Mouse (Mus musculus) embryonic facial prominence, embryonic 10.5 days (tissue): ENCODE results near the gene Dsp. TPM values are rescaled to one million over a fixed set of nuclear protein-coding genes. Genes with fewer than 3 reads are reported as not detected.

ENCODE experiments used
- DNase-seq: peaks from one replicate; pipeline ENCODE4 v3.0.0-alpha.2; 2017; ENCODE audit warnings: low spot score
- H3K27ac ChIP-seq: fragments of 300-500 bp; sonication (generic); replicated peaks from 2 replicates; pipeline ENCODE4 v1.5.1; 2016; ENCODE audit warnings: mild to moderate bottlenecking
- H3K27me3 ChIP-seq: fragments of 300-500 bp; sonication (generic); replicated peaks from 2 replicates; pipeline ENCODE4 v1.6.1; 2016; ENCODE audit warnings: low read depth, mild to moderate bottlenecking; ENCODE audit not compliant: poor library complexity, severe bottlenecking
- H3K36me3 ChIP-seq: fragments of 300-500 bp; sonication (generic); replicated peaks from 2 replicates; pipeline ENCODE4 v1.6.1; 2016; ENCODE audit warnings: mild to moderate bottlenecking, moderate library complexity
- H3K4me1 ChIP-seq: fragments of 300-500 bp; sonication (generic); 2 replicates; pipeline ENCODE4 v1.6.1; 2016
- H3K4me3 ChIP-seq: fragments of 300-500 bp; sonication (generic); 2 replicates; pipeline ENCODE4 v1.5.1; 2016; ENCODE audit warnings: mild to moderate bottlenecking, moderate library complexity
- H3K9me3 ChIP-seq: fragments of 300-500 bp; sonication (generic); 2 replicates; pipeline ENCODE4 v1.6.1; 2016; ENCODE audit warnings: mild to moderate bottlenecking
- WGBS: fragments of 180-500 bp; shearing (Covaris S2); methylation state at CpG from one replicate; pipeline ENCODE4 v1.1.7; 2016; 5-methylcytosine and 5-hydroxymethylcytosine counted together
- polyA plus RNA-seq: library from polyadenylated mRNA; unstranded; fragments of >200 nt; fragmentation: Nextera tagmentation; extraction: Ambion mirVana; gene quantifications from 2 replicates; pipeline ENCODE4 v1.2.1, GENCODE M21; 2016

The Dsp gene
- polyA plus RNA-seq, 1 experiment from 2014 or later, result 3.6 TPM

GRCm38 (mm10) chr13:38148348-38148747 is 2.7 kb upstream of the Dsp start:
- H3K4me1 ChIP-seq, result peaks cover 32% of the 10 kb centered on the region
- no peaks in the 10 kb centered on the region for H3K9me3 ChIP-seq
- DNase-seq, result no peak
- no peak overlapping the region for H3K4me3 ChIP-seq
- WGBS, result 51% methylated on average over 3 of the region's 3 CpGs
- no peaks in the 10 kb centered on the region for H3K36me3 ChIP-seq
- H3K27me3 ChIP-seq, result peaks cover 86% of the 10 kb centered on the region
- no peak overlapping the region for H3K27ac ChIP-seq

GRCm38 (mm10) chr13:38151671-38152428 is 756 bp downstream of the Dsp start:
- Histone ChIP-seq H3K27ac (peak overlapping the region; percentile 78), H3K4me1 (peaks cover 30% of the 10 kb centered on the region), H3K36me3 (no peaks in the 10 kb centered on the region), H3K4me3 (peak overlapping the region; percentile 61), H3K9me3 (no peaks in the 10 kb centered on the region), H3K27me3 (peaks cover 82% of the 10 kb centered on the region)
- WGBS, result under 1% methylated on average over 49 of the region's 49 CpGs
- peak; percentile 67 for DNase-seq

- peak overlapping the region; percentile 61 for H3K4me3 ChIP-seq
- DNase-seq, result peak; percentile 73
- H3K27me3 ChIP-seq, result peaks cover 83% of the 10 kb centered on the region
- no peaks in the 10 kb centered on the region for H3K9me3 ChIP-seq
- H3K27ac ChIP-seq, result peak overlapping the region; percentile 78
- H3K36me3 ChIP-seq, result no peaks in the 10 kb centered on the region
- WGBS, result under 1% methylated on average over 31 of the region's 31 CpGs
- peaks cover 30% of the 10 kb centered on the region for H3K4me1 ChIP-seq
Observed at GRCm38 (mm10) chr13:38152429-38153035, 1.4 kb downstream of the Dsp start.

- 1% methylated on average over 2 of the region's 2 CpGs for WGBS
- no peaks in the 10 kb centered on the region for H3K36me3 ChIP-seq
- H3K4me1 ChIP-seq, result peaks cover 38% of the 10 kb centered on the region
- no peak overlapping the region for H3K4me3 ChIP-seq
- H3K27ac ChIP-seq, result no peak overlapping the region
- peaks cover 75% of the 10 kb centered on the region for H3K27me3 ChIP-seq
- peak; percentile 57 for DNase-seq
- no peaks in the 10 kb centered on the region for H3K9me3 ChIP-seq
Observed at GRCm38 (mm10) chr13:38155523-38155922, 4.4 kb downstream of the Dsp start.

DNA sequence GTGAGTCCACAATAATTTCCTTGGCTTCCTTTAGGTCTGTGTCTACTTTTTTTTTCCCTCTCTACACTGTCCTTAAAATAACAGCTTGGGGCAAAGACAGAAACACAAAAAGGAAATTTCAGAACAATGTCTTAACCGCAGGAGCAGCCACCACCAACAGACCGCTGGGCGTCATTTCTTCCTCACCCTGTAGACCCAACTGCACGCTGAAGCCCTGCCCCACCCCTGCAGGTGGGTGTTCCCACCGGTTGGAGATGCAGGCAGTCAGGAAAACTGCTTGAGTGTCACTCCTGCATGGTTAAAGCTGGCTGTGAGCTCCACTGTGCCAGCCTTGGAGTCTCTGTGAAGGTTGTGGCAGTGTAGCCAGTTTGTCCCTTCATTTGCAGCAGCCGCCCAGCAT is 6.5 kb downstream of the Dsp start:
- DNase-seq, result no peak
- H3K27me3 ChIP-seq, result peaks cover 54% of the 10 kb centered on the region
- no peak overlapping the region for H3K4me3 ChIP-seq
- WGBS, result 17% methylated on average over 6 of the region's 6 CpGs
- no peaks in the 10 kb centered on the region for H3K9me3 ChIP-seq
- H3K36me3 ChIP-seq, result no peaks in the 10 kb centered on the region
- H3K27ac ChIP-seq, result no peak overlapping the region
- H3K4me1 ChIP-seq, result peaks cover 19% of the 10 kb centered on the region

DNA sequence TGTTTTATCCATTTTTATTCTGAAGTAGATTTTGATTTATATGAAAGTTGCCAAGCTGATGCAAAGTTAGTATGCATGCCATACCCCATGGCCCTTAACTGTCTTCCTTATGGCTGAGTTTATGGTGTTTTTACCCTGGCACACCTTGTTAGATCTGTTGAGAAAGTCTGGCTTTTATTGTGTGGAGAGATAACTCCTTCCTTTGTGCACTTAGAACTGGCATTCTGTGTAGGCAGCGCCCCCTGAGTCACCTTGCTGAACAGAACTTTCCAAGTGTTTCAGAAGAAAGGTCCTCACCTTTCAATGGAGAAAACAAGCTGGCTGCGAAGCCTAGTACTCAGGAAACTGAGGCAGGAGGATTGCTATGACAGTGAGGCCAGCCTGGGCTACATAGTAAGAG is 10.9 kb downstream of the Dsp start:
- Histone ChIP-seq H3K27me3 (peaks cover 23% of the 10 kb centered on the region), H3K27ac (no peak overlapping the region), H3K4me1 (peaks cover 8% of the 10 kb centered on the region; the same call in 1 of the 2 replicates), H3K36me3 (no peaks in the 10 kb centered on the region), H3K4me3 (no peak overlapping the region), H3K9me3 (no peaks in the 10 kb centered on the region)
- no peak for DNase-seq
- WGBS, result 77% methylated on average over 2 of the region's 2 CpGs

GRCm38 (mm10) chr13:38162668-38163067 is 11.6 kb downstream of the Dsp start:
- Histone ChIP-seq H3K27ac (no peak overlapping the region), H3K27me3 (peaks cover 18% of the 10 kb centered on the region), H3K9me3 (no peaks in the 10 kb centered on the region), H3K36me3 (no peaks in the 10 kb centered on the region), H3K4me1 (peaks cover 7% of the 10 kb centered on the region; the same call in 1 of the 2 replicates), H3K4me3 (no peak overlapping the region)
- no peak for DNase-seq
- WGBS, result 56% methylated on average over 11 of the region's 11 CpGs

GRCm38 (mm10) chr13:38164932-38165331 is 13.8 kb downstream of the Dsp start:
- WGBS, result 88% methylated on average over 11 of the region's 11 CpGs
- H3K36me3 ChIP-seq, result no peaks in the 10 kb centered on the region
- DNase-seq, result no peak
- H3K27me3 ChIP-seq, result no peaks in the 10 kb centered on the region
- H3K27ac ChIP-seq, result no peak overlapping the region
- no peaks in the 10 kb centered on the region for H3K9me3 ChIP-seq
- no peaks in the 10 kb centered on the region; the same call in 1 of the 2 replicates for H3K4me1 ChIP-seq
- no peak overlapping the region for H3K4me3 ChIP-seq

DNA sequence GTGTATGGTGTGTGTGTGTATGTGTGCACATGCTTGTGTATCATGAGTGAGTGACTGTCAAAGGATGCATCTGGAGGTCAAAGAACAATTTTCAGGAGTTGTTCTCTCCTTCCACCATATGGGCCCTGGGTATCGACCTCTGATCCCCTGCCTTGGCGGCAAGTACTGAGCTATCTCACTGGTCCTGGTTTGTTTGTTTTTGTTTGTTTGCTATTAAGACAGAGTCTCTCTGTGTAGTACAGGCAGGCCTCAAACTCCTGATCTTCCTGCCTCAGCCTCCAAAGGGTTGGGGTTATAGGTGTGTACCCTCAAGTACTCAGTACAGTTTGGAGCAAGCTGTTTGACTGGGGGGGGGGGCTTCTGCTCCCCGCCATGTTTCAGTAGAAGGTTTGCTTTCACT is 16.0 kb downstream of the Dsp start:
- Histone ChIP-seq H3K27ac (no peak overlapping the region), H3K9me3 (no peaks in the 10 kb centered on the region), H3K4me3 (no peak overlapping the region), H3K27me3 (no peaks in the 10 kb centered on the region), H3K4me1 (peaks cover 6% of the 10 kb centered on the region), H3K36me3 (no peaks in the 10 kb centered on the region)
- 83% methylated on average over 3 of the region's 3 CpGs for WGBS
- DNase-seq, result no peak

DNA sequence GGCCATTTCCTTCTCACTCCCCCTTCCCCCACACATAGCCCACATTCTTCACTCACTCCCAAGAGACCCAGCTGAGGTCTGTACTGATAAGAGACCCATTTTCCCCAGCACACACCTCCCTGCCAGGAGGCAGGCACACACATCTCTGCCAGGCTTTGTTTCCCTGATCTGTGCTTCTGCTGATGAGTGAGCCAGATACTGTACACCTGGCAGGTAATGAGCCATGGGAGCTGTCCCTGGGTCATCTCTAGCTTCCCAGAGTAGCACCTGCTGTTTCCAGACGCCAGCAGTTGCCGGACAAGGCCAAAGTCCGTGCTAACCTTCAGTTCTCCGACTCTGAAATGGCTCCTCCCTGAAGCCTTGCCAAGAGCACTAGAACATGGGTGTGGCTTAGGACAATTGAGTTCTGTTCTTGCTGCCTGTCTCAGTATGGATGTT is 19.6 kb downstream of the Dsp start:
- Histone ChIP-seq H3K36me3 (no peaks in the 10 kb centered on the region), H3K27ac (0 out of 2 replicates have a peak overlapping the region, but pooled peaks have one; percentile 6), H3K4me3 (no peak overlapping the region), H3K4me1 (peaks cover 6% of the 10 kb centered on the region), H3K9me3 (no peaks in the 10 kb centered on the region), H3K27me3 (no peaks in the 10 kb centered on the region)
- 42% methylated on average over 4 of the region's 4 CpGs for WGBS
- DNase-seq, result no peak

DNA sequence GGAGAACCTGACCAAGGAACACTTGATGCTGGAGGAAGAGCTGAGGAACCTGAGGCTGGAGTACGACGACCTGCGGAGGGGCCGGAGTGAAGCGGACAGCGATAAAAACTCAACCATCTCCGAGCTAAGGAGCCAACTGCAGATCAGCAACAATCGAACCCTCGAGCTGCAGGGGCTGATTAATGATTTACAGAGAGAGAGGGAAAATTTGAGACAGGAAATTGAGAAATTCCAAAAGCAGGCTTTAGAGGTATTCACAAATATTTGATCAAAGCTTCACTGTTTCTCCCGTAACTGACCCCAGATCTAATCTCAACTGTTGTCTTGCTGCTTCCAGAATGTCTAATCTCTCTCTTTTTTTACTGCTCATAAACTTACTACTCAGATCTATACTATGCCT is 42.3 kb downstream of the Dsp start:
- no peaks in the 10 kb centered on the region for H3K4me1 ChIP-seq
- DNase-seq, result no peak
- no peak overlapping the region for H3K4me3 ChIP-seq
- H3K36me3 ChIP-seq, result peaks cover 43% of the 10 kb centered on the region
- no peak overlapping the region for H3K27ac ChIP-seq
- H3K9me3 ChIP-seq, result peaks cover 28% of the 10 kb centered on the region
- H3K27me3 ChIP-seq, result no peaks in the 10 kb centered on the region
- WGBS, result 92% methylated on average over 10 of the region's 10 CpGs

GRCm38 (mm10) chr13:38201413-38201812 is 50.3 kb downstream of the Dsp start:
- peaks cover 12% of the 10 kb centered on the region for H3K9me3 ChIP-seq
- no peak overlapping the region for H3K4me3 ChIP-seq
- no peak for DNase-seq
- no peaks in the 10 kb centered on the region for H3K27me3 ChIP-seq
- H3K4me1 ChIP-seq, result peaks cover 9% of the 10 kb centered on the region
- H3K27ac ChIP-seq, result no peak overlapping the region
- WGBS, result 83% methylated on average over 6 of the region's 6 CpGs
- peaks cover 13% of the 10 kb centered on the region for H3K36me3 ChIP-seq

- Histone ChIP-seq H3K4me3 (peak overlapping the region; percentile 90), H3K4me1 (peaks cover 9% of the 10 kb centered on the region), H3K36me3 (peaks cover 17% of the 10 kb centered on the region), H3K9me3 (no peaks in the 10 kb centered on the region), H3K27me3 (no peaks in the 10 kb centered on the region), H3K27ac (no peak overlapping the region)
- 61% methylated on average over 4 of the region's 4 CpGs for WGBS
- DNase-seq, result no peak
Observed at GRCm38 (mm10) chr13:38204171-38204570, 53.1 kb downstream of the Dsp start.
